13 mouse cellular contexts compared by ENCODE assay signal in the genomic region with DNA sequence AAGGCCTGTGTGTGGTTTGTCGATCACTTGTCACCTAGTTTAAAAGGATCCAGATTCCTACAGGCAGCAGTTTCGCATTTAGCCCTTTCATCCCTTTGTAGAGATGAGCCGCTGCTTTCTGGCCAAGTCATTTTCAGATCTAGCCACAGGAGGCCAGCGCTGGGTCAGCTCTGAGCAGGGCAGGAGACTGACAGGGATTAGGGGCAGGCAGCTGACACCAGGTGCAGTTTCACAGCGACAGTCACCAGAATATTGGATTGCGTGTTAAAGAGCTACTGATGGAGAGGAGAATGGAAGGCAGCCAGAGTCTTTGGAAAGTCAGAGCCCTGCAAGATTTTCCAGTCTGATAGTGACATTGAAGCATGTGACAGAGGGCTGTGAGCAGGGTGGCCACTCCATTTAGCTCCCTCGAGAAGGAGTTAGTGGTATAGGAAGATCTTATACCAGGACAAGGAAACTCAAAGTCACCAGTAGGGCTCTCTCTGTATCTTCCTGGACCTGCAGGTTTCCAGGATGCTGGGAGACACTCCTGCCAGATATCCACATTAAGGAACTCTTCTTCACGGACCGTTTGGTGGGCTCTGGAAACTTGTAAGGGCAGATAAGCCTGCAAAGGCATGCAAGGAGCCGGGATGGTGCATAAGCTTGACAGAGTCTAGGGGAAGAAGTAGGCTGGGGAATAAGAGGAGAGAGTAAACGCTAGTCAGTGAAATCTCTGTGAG. TPM values are rescaled to one million over a fixed set of nuclear protein-coding genes. Genes with fewer than 3 reads are reported as not detected.
DNase-seq lines count a peak whose midpoint lies in the region; ATAC-seq lines count a peak whose summit lies in the region.
"Had no signal": no experiment of that assay in that cellular context is flagged by ENCODE, and none has a peak within 500 bp of the region (broad histone marks: within the 10 kb centered on the region; RNA-seq: fewer than 3 reads in every experiment).

No protein-coding gene starts in this region.

- no peak overlapping the region for H3K4me2 ChIP-seq in hindbrain, embryonic 16.5 days (ENCODE audit: low read length)
- H3K4me2 ChIP-seq: liver, embryonic 12.5 days had no signal

- ATAC-seq in hindbrain, embryonic 16.5 days: peak; percentile 60
- no peak for ATAC-seq in erythroid progenitor cell, adult 5-6 weeks (replicated peaks; ENCODE audit: low FRiP score, poor library complexity, severe bottlenecking)
- ATAC-seq: inflammation-experienced regulatory T-cells, adult 6 months; liver, embryonic 12.5 days; Patski had no signal

- intact Hi-C loops in heart, postnatal 14 days (cut with DNase I): no loop called here

- 28% methylated on average over 11 of the region's 11 CpGs for WGBS in hindbrain, embryonic 16.5 days

- H3K27me3 ChIP-seq in hindbrain, embryonic 16.5 days (replicated peaks; ENCODE audit: control insufficient read depth, insufficient read depth, low read length): no peaks in the 10 kb centered on the region
- H3K27me3 ChIP-seq: Patski had no signal

- H3K9me3 ChIP-seq in hindbrain, embryonic 16.5 days (ENCODE audit: control insufficient read depth, low read length): no peaks in the 10 kb centered on the region
- H3K9me3 ChIP-seq: liver, embryonic 12.5 days had no signal

- DNase-seq in heart, adult 11 months: peak; percentile 74
- no peak for DNase-seq in heart, postnatal 14 days
- DNase-seq in adrenal gland, postnatal 10 days: peak; percentile 26
- DNase-seq in cerebellum, postnatal 14 days: peak; percentile 48 to 61
- DNase-seq in left cerebral cortex, adult 18-20 months (ENCODE audit: low spot score in 2 of 2): no peak
- DNase-seq in spleen, postnatal 36 days (ENCODE audit: low spot score in 2 of 2): no peak
- DNase-seq: heart, adult 18-20 months had no signal

- H3K9ac ChIP-seq in hindbrain, embryonic 16.5 days (ENCODE audit: low read depth, low read length): no peak overlapping the region
- H3K9ac ChIP-seq: liver, embryonic 12.5 days had no signal

- no peaks in the 10 kb centered on the region; the same call in 1 of the 2 replicates for H3K4me1 ChIP-seq in hindbrain, embryonic 16.5 days (ENCODE audit: control insufficient read depth, insufficient read depth, low read depth, low read length)
- H3K4me1 ChIP-seq: liver, embryonic 12.5 days had no signal

- no peaks in the 10 kb centered on the region for H3K36me3 ChIP-seq in hindbrain, embryonic 16.5 days (ENCODE audit: control insufficient read depth, insufficient read depth, low read length)
- H3K36me3 ChIP-seq: liver, embryonic 12.5 days had no signal

- no peak overlapping the region for H3K4me3 ChIP-seq in hindbrain, embryonic 16.5 days (ENCODE audit: low read length)
- H3K4me3 ChIP-seq: erythroblast, embryonic 14.5 days; liver, embryonic 12.5 days had no signal

- no peak overlapping the region for H3K27ac ChIP-seq in hindbrain, embryonic 16.5 days (ENCODE audit: low read depth, low read length)
- H3K27ac ChIP-seq: liver, embryonic 12.5 days had no signal

RNA-seq across cellular contexts. Expression of a gene that starts 21.4 kb away (rescaled TPM):
- under 1 TPM; 0.39 to 0.98 TPM for total RNA-seq in heart, postnatal 14 days (2021)
- 10 to 100 TPM; 27.2 to 48.2 TPM for total RNA-seq in adrenal gland, postnatal 10 days (2021)
- 15.8 and 17.2 TPM in 2 replicates for polyA plus RNA-seq in hindbrain, embryonic 16.5 days (2015; fragmentation: Nextera tagmentation; extraction: Ambion mirVana)
- 100 to 1,000 TPM; 160 to 172 TPM for total RNA-seq in left cerebral cortex, adult 18-20 months (2021)
- total RNA-seq in erythroid progenitor cell, adult 5-6 weeks (2015; ENCODE audit: low replicate concordance): not detected in 2 replicates
- not detected in 2 replicates for total RNA-seq in erythroid progenitor cell, adult 5-6 weeks (2017; ENCODE audit: low replicate concordance)
- polyA plus RNA-seq: erythroblast, embryonic 14.5 days; inflammation-experienced regulatory T-cells, adult 6 months; liver, embryonic 12.5 days had no signal

Comparison
In these comparisons a context has a peak if more than half of its experiments do, and no peak if none do; other contexts are left out.
1. DNase-seq: peak in heart, adult 11 months (single experiment), adrenal gland, postnatal 10 days (single experiment) and cerebellum, postnatal 14 days (2 of 2); none in heart, postnatal 14 days (0 of 2), left cerebral cortex, adult 18-20 months (0 of 2) and spleen, postnatal 36 days (0 of 2).
2. RNA of a gene that starts 21.4 kb away (total RNA-seq): 160 to 172 TPM in left cerebral cortex, adult 18-20 months and 27.2 to 48.2 TPM in adrenal gland, postnatal 10 days; 0.39 to 0.98 TPM in heart, postnatal 14 days and not detected in erythroid progenitor cell, adult 5-6 weeks; every median in the first group is over 10 times any median in the second.